Mouse (Mus musculus): Measurements from ENCODE around the gene Zfyve19.

Zfyve19 gene

GRCm38 (mm10) chr2:119208344-119209175 lies at the start of gene Zfyve19, which contains the start of gene Dnajc17:
TSS of gene Zfyve19 (plus strand) at chr2:119208617.
TSS of gene Dnajc17 (minus strand) at chr2:119208795.
- DNase-seq (ENCODE audit: low read depth) = peak; percentile 98

DNA sequence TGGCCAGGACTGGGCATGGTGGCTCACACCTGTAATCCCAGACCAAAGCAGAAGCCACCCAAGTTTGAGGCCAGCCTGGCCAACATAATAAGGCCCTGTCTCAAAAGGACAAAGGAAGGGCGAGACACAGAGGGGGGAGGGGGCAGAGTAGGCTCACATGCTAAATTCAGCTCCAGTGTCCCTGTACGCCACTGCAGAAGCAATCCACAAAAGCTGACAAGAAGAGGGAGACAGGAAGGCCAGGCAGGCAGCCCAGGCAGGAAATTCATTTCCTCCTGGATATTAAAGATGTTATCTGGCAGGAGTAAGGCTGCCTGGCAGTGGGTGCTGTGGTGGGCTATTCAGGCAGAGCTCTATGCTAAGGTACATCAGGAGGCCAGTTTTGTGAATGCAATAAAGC lies 47.2 kb upstream of the Zfyve19 start:
- DNase-seq (ENCODE audit: low read depth) = no peak

- DNase-seq (ENCODE audit: low read depth) = no peak
Observed at GRCm38 (mm10) chr2:119163135-119163534, 45.3 kb upstream of the Zfyve19 start.

DNA sequence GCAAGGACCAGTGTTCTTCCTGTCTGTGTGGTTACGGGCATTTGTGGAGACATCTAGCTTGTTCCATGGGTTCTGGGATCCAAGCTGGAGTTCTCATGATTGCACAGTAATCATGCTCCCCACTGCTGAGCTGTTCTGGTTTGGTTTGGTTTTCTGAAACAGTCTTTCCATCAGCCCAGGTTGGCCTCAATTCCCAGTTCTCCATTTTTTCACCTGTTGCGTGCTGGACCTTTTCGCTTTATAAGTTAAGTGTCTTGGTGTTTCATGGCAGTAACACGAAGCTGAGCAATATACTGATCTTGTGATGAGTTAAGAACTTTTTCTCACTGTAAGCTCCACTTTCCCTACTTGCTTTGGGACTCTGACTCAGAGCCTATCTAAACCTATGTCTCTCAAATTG lies 44.4 kb upstream of the Zfyve19 start:
- no peak for DNase-seq (ENCODE audit: low read depth)

- DNase-seq (ENCODE audit: low read depth) = peak; percentile 27
Observed at GRCm38 (mm10) chr2:119165401-119165800, 43.0 kb upstream of the Zfyve19 start.

DNA sequence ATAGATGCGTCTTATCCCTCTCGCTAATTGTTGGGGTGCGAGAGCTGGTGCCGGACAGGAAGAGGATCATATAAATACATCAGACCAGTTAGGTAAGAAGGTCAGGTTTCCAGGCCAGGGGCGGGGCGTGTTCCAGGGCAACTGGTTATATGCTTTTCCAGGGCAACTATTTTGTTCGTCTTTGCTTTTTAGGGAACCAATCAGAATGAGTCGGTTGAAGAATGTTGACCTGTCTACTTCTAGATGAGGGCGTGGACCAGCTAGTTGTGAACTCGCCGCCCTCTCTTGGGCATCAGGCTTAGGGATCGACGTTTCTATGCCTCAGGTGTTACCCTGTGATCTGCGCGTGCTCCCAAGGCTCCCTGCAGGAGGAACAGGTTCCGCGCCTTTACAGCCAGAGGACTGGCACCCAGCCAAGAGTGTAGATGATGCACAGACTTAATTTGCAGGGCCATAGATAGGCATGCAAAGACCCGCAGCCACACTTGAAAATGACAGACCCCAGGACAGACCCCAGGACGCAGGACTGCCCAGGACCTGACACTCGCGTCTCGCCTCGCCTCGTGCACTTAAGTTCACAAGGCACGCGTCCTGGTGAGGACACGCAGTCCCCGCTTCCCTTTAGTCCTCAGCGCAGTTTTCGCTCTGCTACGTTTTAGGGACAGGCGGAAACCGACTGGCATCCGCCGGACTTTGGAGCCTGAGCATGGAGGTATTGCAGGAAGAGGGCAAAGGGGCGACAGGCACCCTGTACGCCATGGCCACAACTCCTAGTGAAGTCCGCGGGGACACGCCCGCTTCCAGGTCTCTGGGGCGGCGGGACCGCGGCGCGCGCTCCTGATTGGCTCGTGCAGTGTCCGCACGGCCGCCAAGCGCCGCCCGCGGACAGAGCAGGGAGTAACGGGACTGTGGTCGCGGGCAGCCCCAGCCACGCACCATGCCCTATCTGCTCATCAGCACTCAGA lies 41.2 kb upstream of the Zfyve19 start, which contains the start of gene Gchfr:
Gene Gchfr, plus strand, starts transcription at position 873 of the 965 bp plus-strand sequence.
- DNase-seq (ENCODE audit: low read depth) = peak; percentile 61

DNA sequence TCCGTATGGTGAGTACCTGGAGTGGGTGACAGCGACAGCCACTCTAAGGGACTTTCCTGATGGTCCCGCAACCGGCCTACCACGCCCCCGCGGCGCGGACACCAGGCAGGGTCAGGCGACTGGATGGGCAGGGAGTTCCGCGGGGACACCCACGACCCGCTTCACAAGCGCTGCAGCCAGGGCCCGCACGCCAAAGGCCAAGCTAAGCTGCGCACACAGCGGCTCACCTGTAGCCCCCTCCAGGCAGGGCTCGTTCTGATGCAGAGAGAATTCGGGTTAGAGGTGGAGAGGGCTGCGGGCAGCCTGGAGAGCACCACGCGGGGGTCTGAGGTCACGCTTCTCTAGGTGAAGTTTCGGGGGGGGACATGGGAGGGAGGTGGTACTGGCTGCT lies 40.6 kb upstream of the Zfyve19 start:
- DNase-seq (ENCODE audit: low read depth) = no peak

DNA sequence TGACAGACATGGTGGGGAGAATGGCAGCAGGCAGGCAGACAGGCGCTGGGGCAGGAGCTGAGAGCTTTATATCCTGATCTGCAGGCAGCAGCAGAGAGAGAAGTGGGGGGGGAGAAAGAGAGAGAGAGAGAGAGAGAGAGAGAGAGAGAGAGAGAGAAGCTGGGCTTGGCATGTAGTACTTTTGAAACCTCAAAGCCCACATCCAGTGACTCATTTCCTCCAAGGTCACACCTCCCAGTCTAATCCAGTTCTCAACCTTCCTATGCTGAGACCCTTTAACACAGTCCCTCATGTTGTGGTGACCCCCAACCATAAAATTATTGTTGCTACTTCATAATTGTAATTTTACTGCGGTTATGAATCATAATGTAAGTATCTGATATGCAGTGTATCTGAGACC lies 38.1 kb upstream of the Zfyve19 start:
- no peak for DNase-seq (ENCODE audit: low read depth)

- DNase-seq (ENCODE audit: low read depth) = no peak
Observed at GRCm38 (mm10) chr2:119171574-119171973, 36.8 kb upstream of the Zfyve19 start.

DNA sequence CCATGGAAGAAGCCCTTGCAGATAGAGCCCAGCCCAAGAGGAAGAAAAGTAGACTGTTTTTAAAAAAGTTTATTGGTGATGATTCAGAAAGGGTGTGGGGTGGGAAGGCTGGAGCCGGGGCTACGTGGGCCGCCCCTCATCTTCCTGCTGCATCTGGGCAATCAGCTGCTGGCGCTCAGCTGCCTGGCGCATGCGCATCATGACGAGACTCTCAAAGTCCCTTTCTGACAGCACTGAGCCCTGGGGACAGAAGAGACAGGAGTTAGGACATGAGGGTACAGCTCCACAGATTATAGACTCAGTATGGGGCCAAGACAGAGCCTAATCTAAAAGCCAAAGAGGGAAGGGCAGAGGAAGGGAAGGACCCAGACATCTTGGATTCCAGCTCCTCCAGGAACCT lies 36.0 kb upstream of the Zfyve19 start:
- DNase-seq (ENCODE audit: low read depth) = no peak

GRCm38 (mm10) chr2:119172862-119173576 lies 35.4 kb upstream of the Zfyve19 start:
- DNase-seq (ENCODE audit: low read depth) = no peak

DNA sequence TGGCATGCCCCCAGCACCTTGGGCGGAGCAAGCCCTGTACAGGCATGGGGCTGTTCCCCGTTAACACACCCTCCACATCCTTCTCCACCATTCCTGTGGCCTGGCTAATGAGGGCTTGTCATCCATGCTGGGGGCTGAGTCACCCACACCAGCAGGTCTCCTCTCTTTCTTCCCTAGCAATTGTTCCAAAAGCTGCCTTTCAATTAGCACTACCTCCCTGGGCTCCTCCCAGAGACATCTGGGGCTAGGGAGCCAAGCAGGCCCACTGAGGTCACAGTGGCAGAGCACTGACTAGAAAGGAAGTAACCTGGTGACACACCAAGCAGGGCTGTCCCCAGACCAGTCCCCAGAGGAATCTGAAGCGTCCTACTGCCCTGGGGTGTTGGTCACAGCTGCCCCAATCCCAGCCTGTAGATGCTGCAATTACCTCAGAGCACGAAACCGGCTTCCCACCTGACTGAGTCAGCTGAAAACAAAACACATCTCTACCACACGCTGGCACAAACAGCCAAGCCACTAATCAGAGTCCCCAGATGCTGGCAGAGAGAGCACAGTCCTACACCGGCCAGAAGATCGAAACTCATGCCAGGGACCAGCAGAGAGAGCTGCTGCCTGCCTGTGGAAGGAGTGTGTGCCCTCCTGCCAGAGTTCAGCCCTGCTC lies 34.3 kb upstream of the Zfyve19 start, which contains the start of gene Gm14137:
Gene Gm14137, plus strand, starts transcription at position 519 of the 661 bp plus-strand sequence.
- DNase-seq (ENCODE audit: low read depth) = no peak

DNA sequence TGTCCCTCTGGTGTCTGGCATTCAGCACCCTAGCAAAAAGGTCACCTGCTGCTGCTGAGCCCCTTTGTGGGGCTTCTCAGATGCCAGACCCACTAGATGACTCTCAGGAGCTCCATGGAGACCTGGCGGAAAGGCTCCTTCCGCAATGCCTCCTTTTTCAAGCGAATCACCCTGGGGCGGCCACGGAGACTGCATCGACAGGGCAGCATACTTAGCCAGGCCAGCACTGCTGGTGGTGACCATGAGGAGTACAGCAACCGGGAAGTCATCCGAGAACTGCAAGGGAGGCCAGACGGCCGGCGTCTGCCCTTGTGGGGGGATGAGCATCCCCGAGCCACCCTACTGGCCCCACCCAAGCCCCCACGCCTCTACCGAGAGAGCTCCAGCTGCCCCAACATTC lies 33.6 kb upstream of the Zfyve19 start:
- DNase-seq (ENCODE audit: low read depth) = no peak

DNA sequence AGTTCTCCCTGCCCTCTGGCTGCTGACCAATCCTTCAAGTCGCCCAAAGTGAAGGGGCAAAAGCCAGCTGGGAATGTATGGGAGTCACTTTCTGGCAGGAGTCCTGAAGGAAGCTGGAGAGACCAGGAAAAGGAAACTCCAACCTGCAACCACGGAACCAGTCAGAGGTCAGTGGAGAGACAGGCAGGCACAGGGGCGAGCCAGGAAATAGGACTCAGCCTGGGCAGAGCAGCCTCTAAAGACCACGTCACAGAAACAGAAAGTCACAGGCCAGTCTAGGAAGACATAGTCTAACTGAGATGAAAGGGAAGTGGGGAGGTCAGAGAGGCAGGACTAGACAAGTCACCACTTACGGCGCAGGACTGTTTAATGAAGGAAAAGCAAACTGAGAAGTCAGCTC lies 32.8 kb upstream of the Zfyve19 start:
- no peak for DNase-seq (ENCODE audit: low read depth)

GRCm38 (mm10) chr2:119176761-119177160 lies 31.7 kb upstream of the Zfyve19 start:
- no peak for DNase-seq (ENCODE audit: low read depth)

DNA sequence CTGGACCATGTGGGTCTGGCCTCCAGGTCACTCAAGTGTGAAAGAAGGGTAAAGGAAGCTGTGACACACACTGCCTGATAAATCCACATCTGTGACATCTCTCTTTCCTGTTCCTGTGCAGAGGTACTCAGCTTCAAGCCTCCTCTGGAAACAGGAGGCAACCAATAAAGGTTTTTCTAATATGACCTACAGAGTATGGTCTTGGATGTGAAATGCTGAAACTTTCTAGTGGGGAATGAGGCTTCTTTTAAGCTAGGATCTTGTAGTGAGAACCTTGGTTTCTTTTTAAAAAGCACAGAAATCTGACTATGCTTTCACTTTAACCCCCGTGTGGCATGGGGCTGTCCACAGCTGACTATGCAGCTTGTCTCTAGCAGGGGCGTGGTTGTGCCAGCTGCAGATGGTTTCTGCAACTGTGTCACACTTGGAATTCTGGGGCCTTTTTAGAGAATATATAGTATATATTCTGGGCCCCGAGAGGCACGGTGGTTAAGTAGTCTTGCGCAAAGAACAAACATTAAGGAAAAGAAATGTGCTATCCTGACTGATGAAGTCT lies 31.0 kb upstream of the Zfyve19 start:
- DNase-seq (ENCODE audit: low read depth) = no peak

GRCm38 (mm10) chr2:119182914-119183313 lies 25.5 kb upstream of the Zfyve19 start:
- no peak for DNase-seq (ENCODE audit: low read depth)

DNA sequence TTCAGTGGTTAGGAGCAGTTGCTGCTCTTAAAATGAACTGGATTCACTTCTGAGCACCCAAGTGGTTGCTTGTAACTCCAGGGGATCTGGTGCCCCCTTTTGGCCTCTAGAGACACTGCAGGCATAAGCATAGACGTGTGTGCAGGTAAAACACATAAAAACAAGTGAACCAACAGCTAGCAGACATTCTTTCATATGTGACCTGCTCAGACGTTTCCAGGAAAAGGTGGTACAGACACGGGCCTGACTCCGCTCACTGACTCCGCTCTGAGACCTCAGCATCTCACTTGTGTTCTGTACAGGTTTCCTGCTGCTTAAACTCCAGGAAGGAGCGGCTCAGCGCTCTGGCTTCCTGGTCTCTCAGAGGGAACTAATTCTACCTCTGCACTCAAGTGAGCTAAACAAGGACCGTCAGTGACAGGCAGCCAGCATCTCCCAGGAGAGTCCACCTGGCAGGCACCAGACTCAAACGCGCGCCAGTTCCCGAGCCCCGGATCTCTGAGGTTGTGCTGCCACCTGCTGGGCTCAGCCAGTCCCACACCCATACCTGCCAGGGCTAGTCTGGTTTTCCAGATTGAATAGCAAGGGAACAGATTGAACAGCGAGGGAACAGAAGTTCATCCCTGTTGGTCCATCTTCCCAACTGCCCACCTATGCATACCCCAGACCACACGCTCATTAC lies 19.2 kb upstream of the Zfyve19 start:
- DNase-seq (ENCODE audit: low read depth) = peak; percentile 90

DNA sequence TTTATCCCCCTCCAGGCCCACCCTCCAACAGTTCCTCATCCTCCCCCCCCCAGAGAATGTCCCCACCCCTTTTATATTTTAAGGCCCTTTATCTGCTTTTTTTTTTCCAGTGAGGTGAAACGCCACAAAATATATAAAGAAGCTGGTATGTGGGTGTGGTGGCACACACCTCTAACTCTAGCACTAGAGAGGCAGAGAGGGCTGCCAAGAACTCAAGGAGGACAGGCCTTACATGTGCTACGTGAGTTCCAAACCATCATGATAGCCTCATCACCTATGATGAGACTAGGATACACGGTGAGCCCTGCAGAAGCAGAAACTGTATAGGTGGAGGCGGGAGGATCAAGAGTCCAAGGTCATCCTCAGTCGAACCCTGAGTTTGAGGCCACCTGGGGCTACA lies 17.4 kb upstream of the Zfyve19 start:
- no peak for DNase-seq (ENCODE audit: low read depth)

GRCm38 (mm10) chr2:119194140-119194539 lies 14.3 kb upstream of the Zfyve19 start:
- DNase-seq (ENCODE audit: low read depth) = no peak

Measured in induced T-regulatory cell, adult 2 months (primary cell).